Mouse (Mus musculus) kidney, embryonic 16.5 days (tissue): Measurements from ENCODE around the gene Gm6217. TPM values are rescaled to one million over a fixed set of nuclear protein-coding genes. Genes with fewer than 3 reads are reported as not detected.

Experiments used
- ATAC-seq: fragments of 200-750 bp; cut with Nextera tagmentation; 2 replicates; pipeline ENCODE4 v1.8.0; 2017; ENCODE audit warnings: moderate TSS enrichment; ENCODE audit not compliant: low FRiP score, low TSS enrichment
- H3K27ac ChIP-seq: fragments of 300-500 bp; sonication (generic); 2 replicates; pipeline ENCODE4 v1.5.1; 2014; ENCODE audit warnings: low read length
- H3K27me3 ChIP-seq: fragments of 300-500 bp; sonication (generic); 2 replicates; pipeline ENCODE4 v1.6.1; 2014; ENCODE audit warnings: low read length, control low read depth, mixed read lengths; ENCODE audit not compliant: insufficient read depth
- H3K36me3 ChIP-seq: fragments of 300-500 bp; sonication (generic); 2 replicates; pipeline ENCODE4 v1.6.1; 2014; ENCODE audit warnings: low read length, control low read depth, mixed read lengths; ENCODE audit not compliant: insufficient read depth
- H3K4me1 ChIP-seq: fragments of 300-500 bp; sonication (generic); 2 replicates; pipeline ENCODE4 v1.6.1; 2014; ENCODE audit warnings: low read length, control low read depth, mixed read lengths; ENCODE audit not compliant: insufficient read depth
- H3K4me2 ChIP-seq: fragments of 300-500 bp; sonication (generic); replicated peaks from 2 replicates; pipeline ENCODE4 v1.6.1; 2014; ENCODE audit warnings: low read depth, low read length
- H3K4me3 ChIP-seq: fragments of 300-500 bp; sonication (generic); 2 replicates; pipeline ENCODE4 v1.5.1; 2014; ENCODE audit warnings: mild to moderate bottlenecking, low read length
- H3K9ac ChIP-seq: fragments of 300-500 bp; sonication (generic); replicated peaks from 2 replicates; pipeline ENCODE4 v1.6.1; 2014; ENCODE audit warnings: low read length
- H3K9me3 ChIP-seq: fragments of 300-500 bp; sonication (generic); 2 replicates; pipeline ENCODE4 v1.6.1; 2016; ENCODE audit warnings: low read length, control low read depth
- WGBS: fragments of 180-500 bp; shearing (Covaris S2); extraction: QIAGEN DNeasy Blood & Tissue Kit; methylation state at CpG from one replicate; pipeline ENCODE4 v1.1.7; 2014; 5-methylcytosine and 5-hydroxymethylcytosine counted together
- polyA plus RNA-seq: library from polyadenylated mRNA; unstranded; fragments of >200 nt; fragmentation: Nextera tagmentation; extraction: Ambion mirVana; gene quantifications from 2 replicates; pipeline ENCODE4 v1.2.1, GENCODE M21; 2015

Gene Gm6217
- polyA plus RNA-seq, 1 experiment from 2014 or later = not detected

GRCm38 (mm10) chr1:82901201-82901600, 30.0 kb downstream of the Gm6217 start:
- Histone ChIP-seq H3K4me2 (no peak overlapping the region), H3K9me3 (no peaks in the 10 kb centered on the region), H3K4me1 (no peaks in the 10 kb centered on the region), H3K27ac (no peak overlapping the region), H3K9ac (no peak overlapping the region), H3K36me3 (peaks cover 13% of the 10 kb centered on the region), H3K4me3 (no peak overlapping the region), H3K27me3 (no peaks in the 10 kb centered on the region)
- 89% methylated on average over 3 of the region's 3 CpGs for WGBS
- ATAC-seq = no peak

DNA sequence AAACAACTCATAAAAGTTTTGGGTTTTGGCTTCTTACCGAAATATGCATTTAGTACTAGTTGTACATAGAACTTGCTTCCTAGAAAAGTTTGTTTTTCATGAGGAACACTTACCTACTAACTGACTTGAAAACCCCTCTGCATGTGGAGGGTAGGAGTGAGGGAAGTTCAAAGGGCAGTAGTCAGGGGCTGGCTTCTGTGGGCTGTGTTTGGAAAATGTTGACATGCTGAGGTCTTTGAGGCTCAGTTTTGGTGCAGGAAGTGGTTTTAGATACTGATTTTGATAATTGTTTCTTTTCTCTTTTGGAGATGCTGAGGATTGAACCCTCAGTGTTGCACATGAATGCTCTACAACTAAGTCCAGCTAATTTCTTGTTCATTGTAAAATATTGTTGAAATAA, 30.6 kb downstream of the Gm6217 start:
- 96% methylated on average over 1 of the region's 1 CpGs for WGBS
- Histone ChIP-seq H3K4me1 (no peaks in the 10 kb centered on the region), H3K9ac (no peak overlapping the region), H3K4me2 (no peak overlapping the region), H3K27ac (no peak overlapping the region), H3K4me3 (no peak overlapping the region), H3K36me3 (peaks cover 13% of the 10 kb centered on the region), H3K9me3 (no peaks in the 10 kb centered on the region), H3K27me3 (no peaks in the 10 kb centered on the region)
- ATAC-seq = no peak

GRCm38 (mm10) chr1:82893269-82893668, 37.9 kb downstream of the Gm6217 start:
- H3K4me3 ChIP-seq = no peak overlapping the region
- H3K4me1 ChIP-seq = no peaks in the 10 kb centered on the region
- no peak overlapping the region for H3K4me2 ChIP-seq
- H3K27ac ChIP-seq = no peak overlapping the region
- H3K9me3 ChIP-seq = no peaks in the 10 kb centered on the region
- ATAC-seq = no peak
- H3K9ac ChIP-seq = no peak overlapping the region
- WGBS = 93% methylated on average over 7 of the region's 7 CpGs
- H3K36me3 ChIP-seq = peaks cover 20% of the 10 kb centered on the region
- no peaks in the 10 kb centered on the region for H3K27me3 ChIP-seq

Other genes starting within 250 kb of the Gm6217 start
- gene Mff, start 206.5 kb downstream of the Gm6217 start, polyA plus RNA-seq = 217 and 253 TPM in 2 replicates
- gene Tm4sf20, start 162.9 kb downstream of the Gm6217 start, polyA plus RNA-seq = 1.1 and 1.7 TPM in 2 replicates
- gene Gm47791, start 160.2 kb downstream of the Gm6217 start, polyA plus RNA-seq = not detected in 2 replicates
- gene Agfg1, start 91.9 kb downstream of the Gm6217 start, polyA plus RNA-seq = 28.0 and 28.2 TPM in 2 replicates
- not detected in 2 replicates for gene A030005L19Rik, start 18.1 kb downstream of the Gm6217 start, polyA plus RNA-seq
- not detected in 2 replicates for gene A030014E15Rik, start 6.5 kb downstream of the Gm6217 start, polyA plus RNA-seq
- gene A030003K21Rik, start 12.0 kb upstream of the Gm6217 start, polyA plus RNA-seq = not detected in 2 replicates
- not detected in 2 replicates for gene Gm7544, start 24.6 kb upstream of the Gm6217 start, polyA plus RNA-seq
- not detected in 2 replicates for gene Gm47955, start 28.9 kb upstream of the Gm6217 start, polyA plus RNA-seq
- gene Gm47959, start 69.1 kb upstream of the Gm6217 start, polyA plus RNA-seq = not detected in 2 replicates
- 1.5 and 2.4 TPM in 2 replicates for gene Slc19a3, start 107.0 kb upstream of the Gm6217 start, polyA plus RNA-seq
- gene Krtap28-10, start 111.1 kb upstream of the Gm6217 start, polyA plus RNA-seq = not detected in 2 replicates
- gene Gm47969, start 113.5 kb upstream of the Gm6217 start, polyA plus RNA-seq = not detected in 2 replicates
- gene A030005K14Rik, start 128.0 kb upstream of the Gm6217 start, polyA plus RNA-seq = not detected in 2 replicates
- gene Krtap28-13, start 129.5 kb upstream of the Gm6217 start, polyA plus RNA-seq = not detected in 2 replicates
- gene Ccl20, start 185.4 kb upstream of the Gm6217 start, polyA plus RNA-seq = 0.63 and 0.92 TPM in 2 replicates
- 0.18 and 0.44 TPM in 2 replicates for gene Daw1, start 228.4 kb upstream of the Gm6217 start, polyA plus RNA-seq